Mouse (Mus musculus): ENCODE measurements around the gene Col25a1. TPM values are rescaled to one million over a fixed set of nuclear protein-coding genes. Genes with fewer than 3 reads are reported as not detected.

Col25a1 gene
- total and polyA plus RNA-seq, 2 experiments from 2014 or later, result 4.2 to 15.7 TPM

DNA sequence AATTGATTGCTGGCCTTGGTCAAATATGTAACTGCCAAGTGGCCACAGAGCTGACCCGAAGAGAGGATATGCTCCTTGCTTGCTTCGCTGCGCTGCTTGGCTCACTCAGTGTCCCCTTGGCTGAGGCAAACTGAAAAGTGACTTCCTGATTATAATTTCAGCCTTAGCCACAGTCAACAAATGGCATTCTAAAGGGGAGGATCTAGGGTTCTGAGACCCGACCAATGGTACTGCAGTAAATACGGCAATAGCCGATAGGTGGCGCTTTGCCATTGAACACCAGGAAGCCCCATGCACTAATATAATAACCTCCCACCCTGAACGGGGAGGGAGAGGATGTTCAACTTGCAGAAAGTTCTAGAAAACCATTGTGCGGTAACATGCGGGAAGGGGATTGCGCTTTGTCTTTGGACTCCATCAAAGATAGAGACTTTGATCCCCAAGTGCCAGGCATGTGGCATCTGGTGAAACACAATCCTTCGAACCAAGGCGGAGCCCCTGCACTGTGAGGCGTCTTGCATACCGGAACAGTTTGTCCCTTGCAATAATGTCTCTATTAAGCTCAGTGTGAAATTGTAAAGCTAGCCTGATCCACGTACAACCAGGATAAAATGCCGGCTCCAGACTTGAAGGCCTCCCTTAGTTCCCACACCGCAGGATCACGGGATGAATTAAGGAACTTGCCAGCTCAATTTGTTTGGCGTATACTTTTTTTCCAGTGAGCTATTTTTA is 363.5 kb downstream of the Col25a1 start:
- H3K27me3 ChIP-seq (ENCODE audit: insufficient read depth, low read length), result no peaks in the 10 kb centered on the region
- H3K27ac ChIP-seq, result no peak overlapping the region
- no peak overlapping the region for H3K4me3 ChIP-seq (ENCODE audit: low read length)
- ATAC-seq (peak; percentile 74), DNase-seq (ENCODE audit: low spot score) (peak; percentile 63)
- H3K36me3 ChIP-seq (ENCODE audit: insufficient read depth, low read length), result no peaks in the 10 kb centered on the region
- peak; percentile 44 for TF ChIP-seq CTCF (IDR thresholded peaks at IDR 0.05; ENCODE audit: low read depth)
- no peaks in the 10 kb centered on the region for H3K4me1 ChIP-seq (ENCODE audit: insufficient read depth, low read length)
- H3K9ac ChIP-seq (replicated peaks; ENCODE audit: low read length), result no peak overlapping the region
- 63% methylated on average over 20 of the region's 20 CpGs for WGBS
- no peaks in the 10 kb centered on the region for H3K9me3 ChIP-seq (ENCODE audit: low read length)
- H3K4me2 ChIP-seq (ENCODE audit: low read depth, low read length), result no peak overlapping the region

DNA sequence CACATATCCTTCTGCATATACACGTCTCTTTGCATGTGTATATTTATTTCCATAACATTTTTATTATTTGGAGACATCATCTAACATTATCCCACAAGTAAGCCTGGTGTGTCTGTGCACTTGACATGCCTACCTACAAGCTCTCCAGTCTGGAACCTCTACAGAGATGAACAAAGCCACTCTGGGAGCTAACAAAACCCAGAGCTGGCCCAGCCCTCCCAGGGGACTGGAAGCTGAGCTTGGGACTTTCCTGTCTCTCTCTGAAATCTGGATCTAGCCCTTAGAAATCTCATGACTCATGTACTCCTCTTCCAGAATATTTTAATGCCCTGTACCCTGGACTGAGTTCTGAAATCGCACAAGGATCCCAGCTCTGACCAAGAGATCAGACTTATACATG is 365.7 kb downstream of the Col25a1 start:
- Histone ChIP-seq H3K27me3 (ENCODE audit: insufficient read depth, low read length) (no peaks in the 10 kb centered on the region), H3K27ac (no peak overlapping the region), H3K9ac (replicated peaks; ENCODE audit: low read length) (no peak overlapping the region), H3K4me2 (ENCODE audit: low read depth, low read length) (no peak overlapping the region), H3K9me3 (ENCODE audit: low read length) (no peaks in the 10 kb centered on the region), H3K4me1 (ENCODE audit: insufficient read depth, low read length) (no peaks in the 10 kb centered on the region), H3K4me3 (ENCODE audit: low read length) (no peak overlapping the region), H3K36me3 (ENCODE audit: insufficient read depth, low read length) (no peaks in the 10 kb centered on the region)
- DNase-seq (ENCODE audit: low spot score), result no peak
- no peak for ATAC-seq
- TF ChIP-seq CTCF (IDR thresholded peaks at IDR 0.05; ENCODE audit: low read depth), result no peak
- 87% methylated on average over 2 of the region's 2 CpGs for WGBS

DNA sequence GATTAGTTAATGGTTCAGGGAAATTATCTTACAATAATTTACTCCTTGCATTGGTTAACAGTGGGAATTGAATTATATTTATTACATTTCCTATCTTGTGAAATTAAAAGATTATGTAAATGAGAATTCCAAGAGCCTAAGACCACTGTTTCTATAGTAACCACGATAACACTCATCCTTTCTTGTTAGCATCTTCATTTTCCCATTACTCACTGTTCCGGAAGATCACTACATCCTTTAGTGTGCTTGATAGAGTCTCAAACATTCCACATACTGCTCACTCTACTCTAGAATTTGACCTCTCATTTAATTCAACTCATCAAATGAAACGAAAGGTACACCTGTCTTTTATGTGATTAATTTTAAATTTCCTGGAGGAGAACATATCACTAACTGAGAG is 370.4 kb downstream of the Col25a1 start:
- no peak overlapping the region for H3K9ac ChIP-seq (replicated peaks; ENCODE audit: low read length)
- H3K4me1 ChIP-seq (ENCODE audit: insufficient read depth, low read length), result no peaks in the 10 kb centered on the region
- DNase-seq (ENCODE audit: low spot score) (no peak), ATAC-seq (no peak; the same call in 1 of the 2 replicates)
- WGBS, result 44% methylated on average over 3 of the region's 3 CpGs
- no peak overlapping the region for H3K4me2 ChIP-seq (ENCODE audit: low read depth, low read length)
- H3K4me3 ChIP-seq (ENCODE audit: low read length), result no peak overlapping the region
- TF ChIP-seq CTCF (IDR thresholded peaks at IDR 0.05; ENCODE audit: low read depth), result no peak
- H3K36me3 ChIP-seq (ENCODE audit: insufficient read depth, low read length), result no peaks in the 10 kb centered on the region
- H3K9me3 ChIP-seq (ENCODE audit: low read length), result no peaks in the 10 kb centered on the region
- H3K27me3 ChIP-seq (ENCODE audit: insufficient read depth, low read length), result no peaks in the 10 kb centered on the region
- no peak overlapping the region for H3K27ac ChIP-seq

DNA sequence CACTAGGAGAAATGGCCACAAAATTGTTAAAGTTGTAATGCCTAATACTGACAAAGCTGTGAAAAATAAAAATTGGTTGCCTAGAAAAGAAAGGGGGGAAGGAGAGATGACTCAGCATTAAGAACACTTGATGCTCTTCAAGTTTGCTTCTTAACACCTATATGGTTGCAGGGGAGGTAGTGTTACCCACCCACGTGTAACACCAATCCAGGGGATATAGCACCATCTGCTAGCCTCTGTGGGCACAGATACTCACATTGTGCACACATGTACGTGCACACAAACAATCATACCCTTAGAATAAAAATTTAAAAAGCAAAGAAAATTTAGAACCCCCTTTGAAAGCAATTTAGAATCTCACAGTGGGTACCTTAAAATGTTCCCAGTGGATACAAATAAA is 377.0 kb downstream of the Col25a1 start:
- ATAC-seq, result no peak
- Histone ChIP-seq H3K4me1 (ENCODE audit: insufficient read depth, low read length) (no peaks in the 10 kb centered on the region), H3K27me3 (ENCODE audit: insufficient read depth, low read length) (no peaks in the 10 kb centered on the region), H3K36me3 (ENCODE audit: insufficient read depth, low read length) (no peaks in the 10 kb centered on the region), H3K9me3 (ENCODE audit: low read length) (no peaks in the 10 kb centered on the region), H3K4me3 (ENCODE audit: low read length) (no peak overlapping the region), H3K27ac (no peak overlapping the region), H3K4me2 (ENCODE audit: low read depth, low read length) (no peak overlapping the region), H3K9ac (replicated peaks; ENCODE audit: low read length) (no peak overlapping the region)
- DNase-seq (ENCODE audit: low spot score), result no peak
- TF ChIP-seq CTCF (IDR thresholded peaks at IDR 0.05; ENCODE audit: low read depth), result no peak
- WGBS, result 84% methylated on average over 2 of the region's 2 CpGs

DNA sequence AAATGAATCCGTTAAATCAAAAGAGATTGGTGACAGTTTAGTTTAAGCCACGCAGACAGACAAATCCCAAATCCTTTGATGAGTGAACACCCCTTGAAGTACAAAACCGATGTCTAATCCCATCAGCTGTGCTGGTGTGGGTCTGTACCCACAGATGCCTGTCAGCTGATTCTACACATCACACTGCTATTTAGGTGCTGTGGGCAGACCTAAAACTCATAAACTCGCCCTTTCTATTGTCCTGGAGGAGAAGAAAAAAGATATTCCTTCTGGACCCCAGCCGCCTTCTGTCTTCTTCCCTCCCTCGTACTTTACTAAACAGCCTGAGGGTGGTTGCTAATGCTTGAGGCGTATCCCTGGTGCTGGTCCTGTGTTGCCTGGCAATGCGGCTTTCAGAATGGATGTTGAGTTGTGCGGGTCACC is 387.2 kb downstream of the Col25a1 start:
- Histone ChIP-seq H3K4me3 (ENCODE audit: low read length) (no peak overlapping the region), H3K9me3 (ENCODE audit: low read length) (no peaks in the 10 kb centered on the region), H3K36me3 (ENCODE audit: insufficient read depth, low read length) (no peaks in the 10 kb centered on the region), H3K9ac (replicated peaks; ENCODE audit: low read length) (no peak overlapping the region), H3K4me2 (ENCODE audit: low read depth, low read length) (no peak overlapping the region), H3K27me3 (ENCODE audit: insufficient read depth, low read length) (no peaks in the 10 kb centered on the region), H3K27ac (no peak overlapping the region), H3K4me1 (ENCODE audit: insufficient read depth, low read length) (no peaks in the 10 kb centered on the region)
- no peak for TF ChIP-seq CTCF (IDR thresholded peaks at IDR 0.05; ENCODE audit: low read depth)
- WGBS, result 32% methylated on average over 9 of the region's 9 CpGs
- ATAC-seq (no peak), DNase-seq (ENCODE audit: low spot score) (no peak)

DNA sequence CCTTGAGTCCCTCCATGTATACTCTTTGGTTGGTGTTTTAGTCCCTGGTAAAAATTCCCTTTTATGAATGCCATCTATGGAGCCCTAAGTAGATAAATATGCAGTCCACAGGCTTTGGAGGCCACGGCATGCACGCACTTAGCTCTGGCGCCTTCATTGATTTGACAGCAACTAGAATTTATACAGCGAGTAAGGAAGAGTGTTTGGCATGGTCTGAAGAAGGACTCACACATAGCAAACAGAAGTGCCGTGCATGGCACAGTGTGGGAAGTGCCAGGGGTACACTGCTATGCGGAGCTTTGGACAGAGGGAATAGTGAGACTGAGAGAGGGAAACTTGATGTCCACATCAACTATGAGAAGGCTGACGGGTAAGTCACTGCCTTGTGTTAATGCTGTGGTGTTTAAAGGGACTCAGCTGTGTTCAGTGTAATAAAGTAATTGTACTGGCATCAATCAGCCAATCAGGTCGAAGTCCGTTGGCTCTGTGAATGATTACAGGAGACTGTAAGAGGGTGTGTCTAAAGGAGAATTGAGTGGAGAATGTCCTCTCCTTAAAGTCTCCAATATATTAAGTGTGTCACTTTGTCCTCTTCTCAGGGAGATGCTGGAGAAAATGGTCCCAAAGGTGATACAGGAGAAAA is 390.7 kb downstream of the Col25a1 start:
- Histone ChIP-seq H3K4me3 (ENCODE audit: low read length) (no peak overlapping the region), H3K27ac (no peak overlapping the region), H3K9me3 (ENCODE audit: low read length) (no peaks in the 10 kb centered on the region), H3K4me2 (ENCODE audit: low read depth, low read length) (no peak overlapping the region), H3K36me3 (ENCODE audit: insufficient read depth, low read length) (no peaks in the 10 kb centered on the region), H3K27me3 (ENCODE audit: insufficient read depth, low read length) (no peaks in the 10 kb centered on the region), H3K9ac (replicated peaks; ENCODE audit: low read length) (no peak overlapping the region), H3K4me1 (ENCODE audit: insufficient read depth, low read length) (no peaks in the 10 kb centered on the region)
- no peak for ATAC-seq
- DNase-seq (ENCODE audit: low spot score), result no peak
- 88% methylated on average over 9 of the region's 9 CpGs for WGBS
- TF ChIP-seq CTCF (IDR thresholded peaks at IDR 0.05; ENCODE audit: low read depth), result no peak

DNA sequence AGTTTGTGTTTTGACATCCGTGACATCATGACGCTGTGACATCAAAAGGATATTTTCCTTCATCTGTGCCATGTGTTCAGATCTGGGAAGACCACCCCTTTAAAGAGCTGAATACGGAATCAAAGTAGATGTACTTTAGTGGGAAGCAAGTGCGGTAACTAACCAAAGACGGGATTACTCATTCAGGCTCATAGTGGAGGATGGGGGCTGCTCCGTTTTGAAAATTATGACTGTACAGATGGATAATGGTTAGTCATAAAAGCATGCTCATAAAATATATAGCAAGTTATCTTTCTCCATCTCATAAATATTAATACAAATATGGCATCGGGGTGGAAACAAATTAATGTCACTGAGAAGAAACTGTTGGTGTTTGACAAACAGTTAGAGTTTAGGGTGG is 391.7 kb downstream of the Col25a1 start:
- no peaks in the 10 kb centered on the region for H3K9me3 ChIP-seq (ENCODE audit: low read length)
- H3K4me2 ChIP-seq (ENCODE audit: low read depth, low read length), result no peak overlapping the region
- ATAC-seq (no peak), DNase-seq (ENCODE audit: low spot score) (no peak)
- no peaks in the 10 kb centered on the region for H3K27me3 ChIP-seq (ENCODE audit: insufficient read depth, low read length)
- no peaks in the 10 kb centered on the region for H3K36me3 ChIP-seq (ENCODE audit: insufficient read depth, low read length)
- no peak overlapping the region for H3K27ac ChIP-seq
- no peak overlapping the region for H3K4me3 ChIP-seq (ENCODE audit: low read length)
- no peak for TF ChIP-seq CTCF (IDR thresholded peaks at IDR 0.05; ENCODE audit: low read depth)
- no peaks in the 10 kb centered on the region for H3K4me1 ChIP-seq (ENCODE audit: insufficient read depth, low read length)
- H3K9ac ChIP-seq (replicated peaks; ENCODE audit: low read length), result no peak overlapping the region
- 87% methylated on average over 7 of the region's 7 CpGs for WGBS
